Mouse (Mus musculus): ENCODE measurements around the gene Cntnap2. TPM values are rescaled to one million over a fixed set of nuclear protein-coding genes. Genes with fewer than 3 reads are reported as not detected.

The Cntnap2 gene
- polyA plus RNA-seq, 1 experiment from 2014 or later = 0.55 TPM

- WGBS = 82% methylated on average over 2 of the region's 2 CpGs
- Histone ChIP-seq H3K4me1 (ENCODE audit: control insufficient read depth in 2 of 2, insufficient read depth in 2 of 2, low read length in 2 of 2) (peaks cover 9 to 12% of the 10 kb centered on the region in 2 experiments), H3K36me3 (ENCODE audit: control insufficient read depth, insufficient read depth, low read length) (no peaks in the 10 kb centered on the region), H3K27ac (replicated peaks in 1 of 2; ENCODE audit: control insufficient read depth in 1 of 2, insufficient read depth in 1 of 2, low read depth in 2 of 2, low read length in 2 of 2) (no peak overlapping the region), H3K9me3 (ENCODE audit: control insufficient read depth, low read length) (no peaks in the 10 kb centered on the region), H3K4me2 (ENCODE audit: low read length) (no peak overlapping the region), H3K4me3 (ENCODE audit: control insufficient read depth in 1 of 2, insufficient read depth in 1 of 2, low read depth in 1 of 2, low read length in 2 of 2) (no peak overlapping the region), H3K27me3 (ENCODE audit: control insufficient read depth, insufficient read depth, low read length) (no peaks in the 10 kb centered on the region), H3K9ac (ENCODE audit: low read length) (no peak overlapping the region)
- no peak for ATAC-seq (ENCODE audit: insufficient number of reproducible peaks, insufficient read depth, low FRiP score, low read depth)
Observed at GRCm38 (mm10) chr6:47334377-47334776, 2275.2 kb downstream of the Cntnap2 start.

GRCm38 (mm10) chr6:47337300-47337699 lies 2278.1 kb downstream of the Cntnap2 start:
- no peaks in the 10 kb centered on the region for H3K27me3 ChIP-seq (ENCODE audit: control insufficient read depth, insufficient read depth, low read length)
- H3K4me2 ChIP-seq (ENCODE audit: low read length) = no peak overlapping the region
- no peak overlapping the region for H3K4me3 ChIP-seq (ENCODE audit: control insufficient read depth in 1 of 2, insufficient read depth in 1 of 2, low read depth in 1 of 2, low read length in 2 of 2)
- H3K36me3 ChIP-seq (ENCODE audit: control insufficient read depth, insufficient read depth, low read length) = no peaks in the 10 kb centered on the region
- H3K9ac ChIP-seq (ENCODE audit: low read length) = no peak overlapping the region
- ATAC-seq (ENCODE audit: insufficient number of reproducible peaks, insufficient read depth, low FRiP score, low read depth) = no peak
- H3K27ac ChIP-seq (replicated peaks in 1 of 2; ENCODE audit: control insufficient read depth in 1 of 2, insufficient read depth in 1 of 2, low read depth in 2 of 2, low read length in 2 of 2) = no peak overlapping the region
- H3K9me3 ChIP-seq (ENCODE audit: control insufficient read depth, low read length) = no peaks in the 10 kb centered on the region
- H3K4me1 ChIP-seq (ENCODE audit: control insufficient read depth in 2 of 2, insufficient read depth in 2 of 2, low read length in 2 of 2) = peaks cover 9 to 16% of the 10 kb centered on the region in 2 experiments
- WGBS = 91% methylated on average over 4 of the region's 4 CpGs

- Histone ChIP-seq H3K4me2 (ENCODE audit: low read length) (no peak overlapping the region), H3K27me3 (ENCODE audit: control insufficient read depth, insufficient read depth, low read length) (no peaks in the 10 kb centered on the region), H3K4me1 (ENCODE audit: control insufficient read depth in 2 of 2, insufficient read depth in 2 of 2, low read length in 2 of 2) (peaks cover 7 to 14% of the 10 kb centered on the region in 2 experiments), H3K9me3 (ENCODE audit: control insufficient read depth, low read length) (no peaks in the 10 kb centered on the region), H3K36me3 (ENCODE audit: control insufficient read depth, insufficient read depth, low read length) (no peaks in the 10 kb centered on the region), H3K4me3 (ENCODE audit: control insufficient read depth in 1 of 2, insufficient read depth in 1 of 2, low read depth in 1 of 2, low read length in 2 of 2) (no peak overlapping the region), H3K9ac (ENCODE audit: low read length) (no peak overlapping the region), H3K27ac (replicated peaks in 1 of 2; ENCODE audit: control insufficient read depth in 1 of 2, insufficient read depth in 1 of 2, low read depth in 2 of 2, low read length in 2 of 2) (peak overlapping the region in 1 of 2 experiments; percentile 16; a peak in 1 of 4 replicates)
- ATAC-seq (ENCODE audit: insufficient number of reproducible peaks, insufficient read depth, low FRiP score, low read depth) = no peak
- WGBS = 10% methylated on average over 6 of the region's 6 CpGs
Observed at GRCm38 (mm10) chr6:47338113-47338512, 2279.0 kb downstream of the Cntnap2 start.

GRCm38 (mm10) chr6:47340813-47341502 lies 2281.8 kb downstream of the Cntnap2 start:
- Histone ChIP-seq H3K9me3 (ENCODE audit: control insufficient read depth, low read length) (no peaks in the 10 kb centered on the region), H3K27ac (replicated peaks in 1 of 2; ENCODE audit: control insufficient read depth in 1 of 2, insufficient read depth in 1 of 2, low read depth in 2 of 2, low read length in 2 of 2) (no peak overlapping the region), H3K4me1 (ENCODE audit: control insufficient read depth in 2 of 2, insufficient read depth in 2 of 2, low read length in 2 of 2) (peaks cover 6 to 13% of the 10 kb centered on the region in 2 experiments), H3K9ac (ENCODE audit: low read length) (no peak overlapping the region), H3K4me3 (ENCODE audit: control insufficient read depth in 1 of 2, insufficient read depth in 1 of 2, low read depth in 1 of 2, low read length in 2 of 2) (no peak overlapping the region), H3K36me3 (ENCODE audit: control insufficient read depth, insufficient read depth, low read length) (no peaks in the 10 kb centered on the region), H3K27me3 (ENCODE audit: control insufficient read depth, insufficient read depth, low read length) (no peaks in the 10 kb centered on the region), H3K4me2 (ENCODE audit: low read length) (no peak overlapping the region)
- 30% methylated on average over 4 of the region's 4 CpGs for WGBS
- ATAC-seq (ENCODE audit: insufficient number of reproducible peaks, insufficient read depth, low FRiP score, low read depth) = no peak

GRCm38 (mm10) chr6:47341503-47341884 lies 2282.3 kb downstream of the Cntnap2 start:
- Histone ChIP-seq H3K4me3 (ENCODE audit: control insufficient read depth in 1 of 2, insufficient read depth in 1 of 2, low read depth in 1 of 2, low read length in 2 of 2) (no peak overlapping the region), H3K9me3 (ENCODE audit: control insufficient read depth, low read length) (no peaks in the 10 kb centered on the region), H3K27ac (replicated peaks in 1 of 2; ENCODE audit: control insufficient read depth in 1 of 2, insufficient read depth in 1 of 2, low read depth in 2 of 2, low read length in 2 of 2) (no peak overlapping the region), H3K36me3 (ENCODE audit: control insufficient read depth, insufficient read depth, low read length) (no peaks in the 10 kb centered on the region), H3K4me1 (ENCODE audit: control insufficient read depth in 2 of 2, insufficient read depth in 2 of 2, low read length in 2 of 2) (peaks cover 6 to 13% of the 10 kb centered on the region in 2 experiments), H3K9ac (ENCODE audit: low read length) (no peak overlapping the region), H3K4me2 (ENCODE audit: low read length) (no peak overlapping the region), H3K27me3 (ENCODE audit: control insufficient read depth, insufficient read depth, low read length) (no peaks in the 10 kb centered on the region)
- 74% methylated on average over 6 of the region's 6 CpGs for WGBS
- no peak for ATAC-seq (ENCODE audit: insufficient number of reproducible peaks, insufficient read depth, low FRiP score, low read depth)

- ATAC-seq (ENCODE audit: insufficient number of reproducible peaks, insufficient read depth, low FRiP score, low read depth) = no peak
- 82% methylated on average over 1 of the region's 1 CpGs for WGBS
- no peak overlapping the region for H3K4me3 ChIP-seq (ENCODE audit: control insufficient read depth in 1 of 2, insufficient read depth in 1 of 2, low read depth in 1 of 2, low read length in 2 of 2)
Observed at GRCm38 (mm10) chr6:47343245-47343644, 2284.1 kb downstream of the Cntnap2 start.

GRCm38 (mm10) chr6:47344696-47345095 lies 2285.5 kb downstream of the Cntnap2 start:
- Histone ChIP-seq H3K4me2 (ENCODE audit: low read length) (no peak overlapping the region), H3K4me3 (ENCODE audit: control insufficient read depth in 1 of 2, insufficient read depth in 1 of 2, low read depth in 1 of 2, low read length in 2 of 2) (no peak overlapping the region), H3K27me3 (ENCODE audit: control insufficient read depth, insufficient read depth, low read length) (no peaks in the 10 kb centered on the region), H3K27ac (replicated peaks in 1 of 2; ENCODE audit: control insufficient read depth in 1 of 2, insufficient read depth in 1 of 2, low read depth in 2 of 2, low read length in 2 of 2) (no peak overlapping the region), H3K9ac (ENCODE audit: low read length) (no peak overlapping the region), H3K9me3 (ENCODE audit: control insufficient read depth, low read length) (no peaks in the 10 kb centered on the region), H3K36me3 (ENCODE audit: control insufficient read depth, insufficient read depth, low read length) (no peaks in the 10 kb centered on the region), H3K4me1 (ENCODE audit: control insufficient read depth in 2 of 2, insufficient read depth in 2 of 2, low read length in 2 of 2) (peaks cover 0 to 4% of the 10 kb centered on the region in 2 experiments; a peak in 1 of 4 replicates)
- ATAC-seq (ENCODE audit: insufficient number of reproducible peaks, insufficient read depth, low FRiP score, low read depth) = no peak
- 78% methylated on average over 3 of the region's 3 CpGs for WGBS

More at GRCm38 (mm10) chr6:47343245-47343644, 2284.1 kb downstream of the Cntnap2 start:
- H3K4me2 ChIP-seq (ENCODE audit: low read length) = no peak overlapping the region
- peaks cover 0 to 6% of the 10 kb centered on the region in 2 experiments; a peak in 1 of 4 replicates for H3K4me1 ChIP-seq (ENCODE audit: control insufficient read depth in 2 of 2, insufficient read depth in 2 of 2, low read length in 2 of 2)
- no peaks in the 10 kb centered on the region for H3K9me3 ChIP-seq (ENCODE audit: control insufficient read depth, low read length)
- H3K9ac ChIP-seq (ENCODE audit: low read length) = no peak overlapping the region
- no peak overlapping the region for H3K27ac ChIP-seq (replicated peaks in 1 of 2; ENCODE audit: control insufficient read depth in 1 of 2, insufficient read depth in 1 of 2, low read depth in 2 of 2, low read length in 2 of 2)
- no peaks in the 10 kb centered on the region for H3K27me3 ChIP-seq (ENCODE audit: control insufficient read depth, insufficient read depth, low read length)
- H3K36me3 ChIP-seq (ENCODE audit: control insufficient read depth, insufficient read depth, low read length) = no peaks in the 10 kb centered on the region

Data from heart, embryonic 14.5 days (tissue).